Mouse (Mus musculus): ENCODE data around the gene Prtn3. TPM values are rescaled to one million over a fixed set of nuclear protein-coding genes. Genes with fewer than 3 reads are reported as not detected.

Prtn3 gene
- polyA plus RNA-seq, 1 experiment from 2014 or later, result 3.5 TPM

GRCm38 (mm10) chr10:79928907-79929701 is 54.8 kb downstream of the Prtn3 start:
- Histone ChIP-seq H3K4me3 (ENCODE audit: low read depth, low read length) (peak overlapping the region; percentile 94), H3K27ac (ENCODE audit: low read depth) (peak overlapping the region; percentile 65), H3K9me3 (ENCODE audit: low read depth, low read length) (no peaks in the 10 kb centered on the region), H3K36me3 (ENCODE audit: insufficient read depth) (peaks cover 30% of the 10 kb centered on the region), H3K4me2 (peak overlapping the region; percentile 98), H3K27me3 (ENCODE audit: insufficient read depth, low read length) (no peaks in the 10 kb centered on the region), H3K4me1 (ENCODE audit: insufficient read depth) (peaks cover 27% of the 10 kb centered on the region), H3K9ac (peak overlapping the region; percentile 36; the same call in 1 of the 2 replicates)
- ATAC-seq (ENCODE audit: insufficient read depth), result no peak
- no peak for DNase-seq
- TF ChIP-seq CTCF (IDR thresholded peaks at IDR 0.05; ENCODE audit: low read depth), result no peak
- 21% methylated on average over 9 of the region's 9 CpGs for WGBS

GRCm38 (mm10) chr10:79929967-79930825 is 55.9 kb downstream of the Prtn3 start:
- no peak; the same call in 1 of the 2 replicates for TF ChIP-seq CTCF (IDR thresholded peaks at IDR 0.05; ENCODE audit: low read depth)
- H3K4me2 ChIP-seq, result peak overlapping the region; percentile 98; the same call in 1 of the 2 replicates
- H3K27ac ChIP-seq (ENCODE audit: low read depth), result no peak overlapping the region
- DNase-seq, result no peak
- H3K27me3 ChIP-seq (ENCODE audit: insufficient read depth, low read length), result no peaks in the 10 kb centered on the region
- no peak for ATAC-seq (ENCODE audit: insufficient read depth)
- H3K36me3 ChIP-seq (ENCODE audit: insufficient read depth), result peaks cover 30% of the 10 kb centered on the region
- no peak overlapping the region for H3K4me3 ChIP-seq (ENCODE audit: low read depth, low read length)
- no peaks in the 10 kb centered on the region for H3K9me3 ChIP-seq (ENCODE audit: low read depth, low read length)
- H3K4me1 ChIP-seq (ENCODE audit: insufficient read depth), result peaks cover 27% of the 10 kb centered on the region
- no peak overlapping the region for H3K9ac ChIP-seq
- WGBS, result 86% methylated on average over 18 of the region's 18 CpGs

- H3K36me3 ChIP-seq (ENCODE audit: insufficient read depth), result peaks cover 35% of the 10 kb centered on the region
- 88% methylated on average over 16 of the region's 16 CpGs for WGBS
- DNase-seq, result no peak
- no peak for ATAC-seq (ENCODE audit: insufficient read depth)
- H3K4me3 ChIP-seq (ENCODE audit: low read depth, low read length), result no peak overlapping the region
- no peak overlapping the region for H3K4me2 ChIP-seq
- H3K27ac ChIP-seq (ENCODE audit: low read depth), result no peak overlapping the region
- H3K4me1 ChIP-seq (ENCODE audit: insufficient read depth), result peaks cover 27% of the 10 kb centered on the region
- TF ChIP-seq CTCF (IDR thresholded peaks at IDR 0.05; ENCODE audit: low read depth), result no peak
- H3K27me3 ChIP-seq (ENCODE audit: insufficient read depth, low read length), result no peaks in the 10 kb centered on the region
- no peaks in the 10 kb centered on the region for H3K9me3 ChIP-seq (ENCODE audit: low read depth, low read length)
- no peak overlapping the region for H3K9ac ChIP-seq
These were observed 56.5 kb downstream of the Prtn3 start for GRCm38 (mm10) chr10:79930826-79931186.

GRCm38 (mm10) chr10:79931797-79932196 is 57.5 kb downstream of the Prtn3 start:
- H3K4me1 ChIP-seq (ENCODE audit: insufficient read depth), result peaks cover 35% of the 10 kb centered on the region
- 0 out of 2 replicates have a peak overlapping the region, but pooled peaks have one; percentile 3 for H3K4me3 ChIP-seq (ENCODE audit: low read depth, low read length)
- TF ChIP-seq CTCF (IDR thresholded peaks at IDR 0.05; ENCODE audit: low read depth), result no peak
- 70% methylated on average over 9 of the region's 9 CpGs for WGBS
- no peak for ATAC-seq (ENCODE audit: insufficient read depth)
- H3K27me3 ChIP-seq (ENCODE audit: insufficient read depth, low read length), result no peaks in the 10 kb centered on the region
- H3K9ac ChIP-seq, result no peak overlapping the region
- no peak for DNase-seq
- H3K4me2 ChIP-seq, result peak overlapping the region; percentile 10; the same call in 1 of the 2 replicates
- peak overlapping the region; percentile 73; the same call in 1 of the 2 replicates for H3K27ac ChIP-seq (ENCODE audit: low read depth)
- peaks cover 38% of the 10 kb centered on the region for H3K36me3 ChIP-seq (ENCODE audit: insufficient read depth)
- no peaks in the 10 kb centered on the region for H3K9me3 ChIP-seq (ENCODE audit: low read depth, low read length)

- Histone ChIP-seq H3K9ac (no peak overlapping the region), H3K4me2 (peak overlapping the region; percentile 31), H3K4me3 (ENCODE audit: low read depth, low read length) (no peak overlapping the region), H3K9me3 (ENCODE audit: low read depth, low read length) (no peaks in the 10 kb centered on the region), H3K27ac (ENCODE audit: low read depth) (peak overlapping the region; percentile 73), H3K36me3 (ENCODE audit: insufficient read depth) (peaks cover 44% of the 10 kb centered on the region), H3K4me1 (ENCODE audit: insufficient read depth) (peaks cover 44% of the 10 kb centered on the region), H3K27me3 (ENCODE audit: insufficient read depth, low read length) (no peaks in the 10 kb centered on the region)
- peak; percentile 72 for ATAC-seq (ENCODE audit: insufficient read depth)
- peak; percentile 32; the same call in 1 of the 2 replicates for TF ChIP-seq CTCF (IDR thresholded peaks at IDR 0.05; ENCODE audit: low read depth)
- DNase-seq, result peak; percentile 91
- WGBS, result 15% methylated on average over 8 of the region's 8 CpGs
These were observed 58.5 kb downstream of the Prtn3 start for GRCm38 (mm10) chr10:79932736-79933135.

Small RNAs within 50 kb of the gene (microRNA-seq; reads per million reads assigned to microRNA genes)
- gene Mir6910 (ENCODE audit: borderline number of aligned reads), result not detected

Other genes with a start within 250 kb of the Prtn3 start
- 5.8 and 7.1 TPM in 2 replicates for gene Shc2, start 236.6 kb upstream of the Prtn3 start, polyA plus RNA-seq (2014; fragmentation: Nextera tagmentation; extraction: Ambion mirVana)
- not detected in 2 replicates for gene Odf3l2, start 228.7 kb upstream of the Prtn3 start, polyA plus RNA-seq (2014; fragmentation: Nextera tagmentation; extraction: Ambion mirVana)
- 0.93 and 1.2 TPM in 2 replicates for gene Madcam1, start 209.9 kb upstream of the Prtn3 start, polyA plus RNA-seq (2014; fragmentation: Nextera tagmentation; extraction: Ambion mirVana)
- gene Tpgs1, start 205.1 kb upstream of the Prtn3 start, polyA plus RNA-seq (2014; fragmentation: Nextera tagmentation; extraction: Ambion mirVana), result 56.4 and 62.4 TPM in 2 replicates
- gene Cdc34, start 192.3 kb upstream of the Prtn3 start, polyA plus RNA-seq (2014; fragmentation: Nextera tagmentation; extraction: Ambion mirVana), result 88.2 and 92.9 TPM in 2 replicates
- gene Gzmm, start 185.5 kb upstream of the Prtn3 start, polyA plus RNA-seq (2014; fragmentation: Nextera tagmentation; extraction: Ambion mirVana), result 0.24 and 0.84 TPM in 2 replicates
- 842 and 871 TPM in 2 replicates for gene Bsg, start 170.0 kb upstream of the Prtn3 start, polyA plus RNA-seq (2014; fragmentation: Nextera tagmentation; extraction: Ambion mirVana)
- gene Hcn2, start 157.8 kb upstream of the Prtn3 start, polyA plus RNA-seq (2014; fragmentation: Nextera tagmentation; extraction: Ambion mirVana), result 0.14 TPM in 1 of 2 replicates, not detected in the other
- gene Polrmt, start 127.9 kb upstream of the Prtn3 start, polyA plus RNA-seq (2014; fragmentation: Nextera tagmentation; extraction: Ambion mirVana), result 44.2 and 44.6 TPM in 2 replicates
- gene Fgf22, start 119.4 kb upstream of the Prtn3 start, polyA plus RNA-seq (2014; fragmentation: Nextera tagmentation; extraction: Ambion mirVana), result 0.30 and 0.41 TPM in 2 replicates
- 107 and 123 TPM in 2 replicates for gene Rnf126, start 107.5 kb upstream of the Prtn3 start, polyA plus RNA-seq (2014; fragmentation: Nextera tagmentation; extraction: Ambion mirVana)
- gene Fstl3, start 97.2 kb upstream of the Prtn3 start, polyA plus RNA-seq (2014; fragmentation: Nextera tagmentation; extraction: Ambion mirVana), result 12.2 and 12.4 TPM in 2 replicates
- gene Prss57, start 83.5 kb upstream of the Prtn3 start, polyA plus RNA-seq (2014; fragmentation: Nextera tagmentation; extraction: Ambion mirVana), result 0.11 TPM in 1 of 2 replicates, not detected in the other
- 68.1 and 72.4 TPM in 2 replicates for gene Palm, start 80.9 kb upstream of the Prtn3 start, polyA plus RNA-seq (2014; fragmentation: Nextera tagmentation; extraction: Ambion mirVana)
- 5.0 and 6.1 TPM in 2 replicates for gene Misp, start 53.5 kb upstream of the Prtn3 start, polyA plus RNA-seq (2014; fragmentation: Nextera tagmentation; extraction: Ambion mirVana)
- gene Ptbp1, start 20.0 kb upstream of the Prtn3 start, polyA plus RNA-seq (2014; fragmentation: Nextera tagmentation; extraction: Ambion mirVana), result 355 and 366 TPM in 2 replicates
- 31.3 and 37.4 TPM in 2 replicates for gene Plppr3, start 158 bp downstream of the Prtn3 start, polyA plus RNA-seq (2014; fragmentation: Nextera tagmentation; extraction: Ambion mirVana)
- gene Elane, start 11.8 kb downstream of the Prtn3 start, polyA plus RNA-seq (2014; fragmentation: Nextera tagmentation; extraction: Ambion mirVana), result 0.18 and 0.26 TPM in 2 replicates
- gene Cfd, start 16.4 kb downstream of the Prtn3 start, polyA plus RNA-seq (2014; fragmentation: Nextera tagmentation; extraction: Ambion mirVana), result not detected in 2 replicates
- gene Med16, start 34.4 kb downstream of the Prtn3 start, polyA plus RNA-seq (2014; fragmentation: Nextera tagmentation; extraction: Ambion mirVana), result 55.5 and 58.7 TPM in 2 replicates
- gene Gm26602, start 36.4 kb downstream of the Prtn3 start, polyA plus RNA-seq (2014; fragmentation: Nextera tagmentation; extraction: Ambion mirVana), result 4.1 TPM in 1 of 2 replicates, not detected in the other
- 0.70 and 1.2 TPM in 2 replicates for gene Kiss1r, start 42.5 kb downstream of the Prtn3 start, polyA plus RNA-seq (2014; fragmentation: Nextera tagmentation; extraction: Ambion mirVana)
- gene R3hdm4, start 46.7 kb downstream of the Prtn3 start, polyA plus RNA-seq (2014; fragmentation: Nextera tagmentation; extraction: Ambion mirVana), result 127 and 132 TPM in 2 replicates
- 5.1 and 5.4 TPM in 2 replicates for gene Arid3a, start 52.6 kb downstream of the Prtn3 start, polyA plus RNA-seq (2014; fragmentation: Nextera tagmentation; extraction: Ambion mirVana)
- gene Wdr18, start 85.7 kb downstream of the Prtn3 start, polyA plus RNA-seq (2014; fragmentation: Nextera tagmentation; extraction: Ambion mirVana), result 113 and 124 TPM in 2 replicates
- gene Grin3b, start 96.2 kb downstream of the Prtn3 start, polyA plus RNA-seq (2014; fragmentation: Nextera tagmentation; extraction: Ambion mirVana), result 0.30 and 0.41 TPM in 2 replicates
- gene Tmem259, start 109.9 kb downstream of the Prtn3 start, polyA plus RNA-seq (2014; fragmentation: Nextera tagmentation; extraction: Ambion mirVana), result 19.3 and 23.4 TPM in 2 replicates
- gene Cnn2, start 114.1 kb downstream of the Prtn3 start, polyA plus RNA-seq (2014; fragmentation: Nextera tagmentation; extraction: Ambion mirVana), result 354 and 364 TPM in 2 replicates
- 3.0 and 3.5 TPM in 2 replicates for gene Abca7, start 122.0 kb downstream of the Prtn3 start, polyA plus RNA-seq (2014; fragmentation: Nextera tagmentation; extraction: Ambion mirVana)
- gene Arhgap45, start 142.2 kb downstream of the Prtn3 start, polyA plus RNA-seq (2014; fragmentation: Nextera tagmentation; extraction: Ambion mirVana), result 11.2 and 13.2 TPM in 2 replicates
- 240 and 258 TPM in 2 replicates for gene Polr2e, start 165.3 kb downstream of the Prtn3 start, polyA plus RNA-seq (2014; fragmentation: Nextera tagmentation; extraction: Ambion mirVana)
- gene Gpx4, start 172.7 kb downstream of the Prtn3 start, polyA plus RNA-seq (2014; fragmentation: Nextera tagmentation; extraction: Ambion mirVana), result 471 and 474 TPM in 2 replicates
- gene Sbno2, start 231.1 kb downstream of the Prtn3 start, polyA plus RNA-seq (2014; fragmentation: Nextera tagmentation; extraction: Ambion mirVana), result 13.9 and 16.3 TPM in 2 replicates
- 28.7 and 29.7 TPM in 2 replicates for gene Stk11, start 241.3 kb downstream of the Prtn3 start, polyA plus RNA-seq (2014; fragmentation: Nextera tagmentation; extraction: Ambion mirVana)

Data from lung, embryonic 14.5 days (tissue).